Mouse (Mus musculus) stomach, embryonic 14.5 days (tissue): ENCODE data around the gene Rab29. TPM values are rescaled to one million over a fixed set of nuclear protein-coding genes. Genes with fewer than 3 reads are reported as not detected.

Source experiments
- ATAC-seq: fragments of 200-750 bp; cut with Nextera tagmentation; 2 replicates; pipeline ENCODE4 v1.8.0; 2017; ENCODE audit warnings: low read depth, moderate TSS enrichment; ENCODE audit not compliant: insufficient number of reproducible peaks, insufficient read depth, low FRiP score
- H3K27ac ChIP-seq: fragments of 300-500 bp; sonication (generic); 2 replicates; pipeline ENCODE4 v1.5.1; 2014; ENCODE audit warnings: mild to moderate bottlenecking, low read length, moderate library complexity, mixed read lengths
- H3K27me3 ChIP-seq: fragments of 300-500 bp; sonication (generic); 2 replicates; pipeline ENCODE4 v1.6.1; 2014; ENCODE audit warnings: low read length, control low read depth, mixed read lengths; ENCODE audit not compliant: control insufficient read depth, insufficient read depth
- H3K36me3 ChIP-seq: fragments of 300-500 bp; sonication (generic); 2 replicates; pipeline ENCODE4 v1.6.1; 2014; ENCODE audit warnings: mild to moderate bottlenecking, control low read depth, low read length, moderate library complexity, mixed read lengths; ENCODE audit not compliant: control insufficient read depth, insufficient read depth
- H3K4me1 ChIP-seq: fragments of 300-500 bp; sonication (generic); 2 replicates; pipeline ENCODE4 v1.6.1; 2014; ENCODE audit warnings: low read length, control low read depth, mixed read lengths; ENCODE audit not compliant: control insufficient read depth, insufficient read depth
- H3K4me2 ChIP-seq: fragments of 300-500 bp; sonication (generic); replicated peaks from 2 replicates; pipeline ENCODE4 v1.6.1; 2014; ENCODE audit warnings: low read depth, low read length, control low read depth
- H3K4me3 ChIP-seq: fragments of 300-500 bp; sonication (generic); 2 replicates; pipeline ENCODE4 v1.5.1; 2014; ENCODE audit warnings: low read depth, low read length, control low read depth
- H3K9ac ChIP-seq: fragments of 300-500 bp; sonication (generic); replicated peaks from 2 replicates; pipeline ENCODE4 v1.6.1; 2014; ENCODE audit warnings: low read depth, mild to moderate bottlenecking, control low read depth, low read length, moderate library complexity, mixed read lengths
- H3K9me3 ChIP-seq: fragments of 300-500 bp; sonication (generic); 2 replicates; pipeline ENCODE4 v1.6.1; 2016; ENCODE audit warnings: low read depth, low read length, control low read depth; ENCODE audit not compliant: control insufficient read depth
- WGBS: fragments of 180-500 bp; shearing (Covaris S2); extraction: QIAGEN DNeasy Blood & Tissue Kit; methylation state at CpG from one replicate; pipeline ENCODE4 v1.1.7; 2014; 5-methylcytosine and 5-hydroxymethylcytosine counted together
- polyA plus RNA-seq: library from polyadenylated mRNA; unstranded; fragments of >200 nt; fragmentation: Nextera tagmentation; extraction: Ambion mirVana; gene quantifications from 2 replicates; pipeline ENCODE4 v1.2.1, GENCODE M21; 2014

Rab29 gene
- polyA plus RNA-seq, 1 experiment from 2014 or later = 20.9 TPM

- Histone ChIP-seq H3K9me3 (no peaks in the 10 kb centered on the region), H3K4me2 (no peak overlapping the region), H3K36me3 (no peaks in the 10 kb centered on the region), H3K4me1 (no peaks in the 10 kb centered on the region), H3K27me3 (no peaks in the 10 kb centered on the region), H3K9ac (no peak overlapping the region), H3K27ac (no peak overlapping the region), H3K4me3 (no peak overlapping the region)
- WGBS = 66% methylated on average over 1 of the region's 1 CpGs
- no peak for ATAC-seq
These were observed 5.8 kb downstream of the Rab29 start for GRCm38 (mm10) chr1:131872856-131873255.

GRCm38 (mm10) chr1:131879816-131880215 is 12.8 kb downstream of the Rab29 start:
- Histone ChIP-seq H3K27ac (no peak overlapping the region), H3K4me1 (no peaks in the 10 kb centered on the region), H3K9ac (no peak overlapping the region), H3K4me2 (no peak overlapping the region), H3K4me3 (no peak overlapping the region), H3K27me3 (no peaks in the 10 kb centered on the region), H3K9me3 (no peaks in the 10 kb centered on the region), H3K36me3 (no peaks in the 10 kb centered on the region)
- ATAC-seq = no peak
- 67% methylated on average over 2 of the region's 2 CpGs for WGBS

GRCm38 (mm10) chr1:131882787-131883186 is 15.8 kb downstream of the Rab29 start:
- Histone ChIP-seq H3K36me3 (no peaks in the 10 kb centered on the region), H3K9ac (no peak overlapping the region), H3K4me2 (no peak overlapping the region), H3K27ac (no peak overlapping the region), H3K27me3 (no peaks in the 10 kb centered on the region), H3K9me3 (no peaks in the 10 kb centered on the region), H3K4me3 (no peak overlapping the region), H3K4me1 (no peaks in the 10 kb centered on the region)
- 45% methylated on average over 2 of the region's 2 CpGs for WGBS
- no peak for ATAC-seq

- no peaks in the 10 kb centered on the region for H3K9me3 ChIP-seq
- H3K9ac ChIP-seq = no peak overlapping the region
- no peak overlapping the region for H3K27ac ChIP-seq
- H3K4me2 ChIP-seq = no peak overlapping the region
- WGBS = 70% methylated on average over 2 of the region's 2 CpGs
- ATAC-seq = no peak
- no peaks in the 10 kb centered on the region for H3K4me1 ChIP-seq
- no peak overlapping the region for H3K4me3 ChIP-seq
- H3K36me3 ChIP-seq = no peaks in the 10 kb centered on the region
- no peaks in the 10 kb centered on the region for H3K27me3 ChIP-seq
These were observed 19.1 kb downstream of the Rab29 start for GRCm38 (mm10) chr1:131886173-131886572.

- Histone ChIP-seq H3K36me3 (no peaks in the 10 kb centered on the region), H3K4me3 (no peak overlapping the region), H3K27ac (no peak overlapping the region), H3K4me1 (no peaks in the 10 kb centered on the region), H3K27me3 (no peaks in the 10 kb centered on the region), H3K4me2 (no peak overlapping the region), H3K9me3 (no peaks in the 10 kb centered on the region), H3K9ac (no peak overlapping the region)
- 65% methylated on average over 3 of the region's 3 CpGs for WGBS
- no peak for ATAC-seq
These were observed 19.6 kb downstream of the Rab29 start for GRCm38 (mm10) chr1:131886641-131887040.

GRCm38 (mm10) chr1:131890043-131890658 is 23.1 kb downstream of the Rab29 start:
- 65% methylated on average over 6 of the region's 6 CpGs for WGBS
- no peaks in the 10 kb centered on the region for H3K4me1 ChIP-seq
- no peak overlapping the region for H3K4me2 ChIP-seq
- no peaks in the 10 kb centered on the region for H3K36me3 ChIP-seq
- no peaks in the 10 kb centered on the region for H3K27me3 ChIP-seq
- peak; percentile 46; the same call in 1 of the 2 replicates for ATAC-seq
- no peak overlapping the region for H3K27ac ChIP-seq
- no peaks in the 10 kb centered on the region for H3K9me3 ChIP-seq
- H3K4me3 ChIP-seq = no peak overlapping the region
- H3K9ac ChIP-seq = no peak overlapping the region

- no peak overlapping the region for H3K9ac ChIP-seq
- no peaks in the 10 kb centered on the region for H3K4me1 ChIP-seq
- H3K27me3 ChIP-seq = no peaks in the 10 kb centered on the region
- no peak for ATAC-seq
- WGBS = 75% methylated on average over 4 of the region's 4 CpGs
- H3K9me3 ChIP-seq = no peaks in the 10 kb centered on the region
- H3K36me3 ChIP-seq = no peaks in the 10 kb centered on the region
- no peak overlapping the region for H3K4me3 ChIP-seq
- no peak overlapping the region for H3K4me2 ChIP-seq
- H3K27ac ChIP-seq = no peak overlapping the region
These were observed 24.4 kb downstream of the Rab29 start for GRCm38 (mm10) chr1:131891436-131891835.

GRCm38 (mm10) chr1:131902679-131903078 is 35.7 kb downstream of the Rab29 start:
- no peaks in the 10 kb centered on the region for H3K4me1 ChIP-seq
- WGBS = 89% methylated on average over 4 of the region's 4 CpGs
- H3K27ac ChIP-seq = no peak overlapping the region
- no peak overlapping the region for H3K4me3 ChIP-seq
- H3K9me3 ChIP-seq = no peaks in the 10 kb centered on the region
- no peaks in the 10 kb centered on the region for H3K27me3 ChIP-seq
- no peak overlapping the region for H3K4me2 ChIP-seq
- H3K9ac ChIP-seq = no peak overlapping the region
- no peaks in the 10 kb centered on the region for H3K36me3 ChIP-seq
- ATAC-seq = no peak

- ATAC-seq = no peak
- no peak overlapping the region for H3K9ac ChIP-seq
- no peaks in the 10 kb centered on the region for H3K4me1 ChIP-seq
- no peak overlapping the region for H3K4me2 ChIP-seq
- H3K36me3 ChIP-seq = no peaks in the 10 kb centered on the region
- 87% methylated on average over 7 of the region's 7 CpGs for WGBS
- H3K4me3 ChIP-seq = no peak overlapping the region
- H3K27me3 ChIP-seq = no peaks in the 10 kb centered on the region
- H3K9me3 ChIP-seq = no peaks in the 10 kb centered on the region
- no peak overlapping the region for H3K27ac ChIP-seq
These were observed 36.2 kb downstream of the Rab29 start for GRCm38 (mm10) chr1:131903251-131903650.
